Mouse (Mus musculus) liver, embryonic 14.5 days (tissue): ENCODE data around the gene Srp9. TPM values are rescaled to one million over a fixed set of nuclear protein-coding genes. Genes with fewer than 3 reads are reported as not detected.

Experiments
- ATAC-seq: fragments of 200-750 bp; cut with Nextera tagmentation; 2 replicates; pipeline ENCODE4 v1.8.0; 2017; ENCODE audit warnings: moderate number of reproducible peaks, mild to moderate bottlenecking, moderate library complexity; ENCODE audit not compliant: insufficient read depth
- DNase-seq, 3 experiments: peaks; one replicate each; pipeline ENCODE4 v3.0.0-alpha.2; 2012 to 2013; ENCODE audit warnings: low read depth in 3 of 3, low spot score in 3 of 3
- H3K27ac ChIP-seq: fragments of 300-500 bp; sonication (generic); 2 replicates; pipeline ENCODE4 v1.5.1; 2014; ENCODE audit warnings: moderate library complexity, mild to moderate bottlenecking, control low read depth, inconsistent platforms
- H3K27me3 ChIP-seq: fragments of 300-500 bp; sonication (generic); 2 replicates; pipeline ENCODE4 v1.6.1; 2014; ENCODE audit warnings: mild to moderate bottlenecking, low read length, moderate library complexity; ENCODE audit not compliant: control insufficient read depth, insufficient read depth
- H3K36me3 ChIP-seq: fragments of 300-500 bp; sonication (generic); replicated peaks from 2 replicates; pipeline ENCODE4 v1.6.1; 2014; ENCODE audit warnings: low read depth; ENCODE audit not compliant: control insufficient read depth, insufficient read depth
- H3K4me1 ChIP-seq, 2 experiments: fragments of 200-500 bp in 1 of 2; fragments of 300-500 bp in 1 of 2; sonication (generic) in 1 of 2; replicated peaks; 2 replicates each; pipeline ENCODE4 v1.6.1; 2012 to 2014; ENCODE audit warnings: antibody characterized with exemption in 1 of 2, inconsistent platforms in 1 of 2, low read length in 1 of 2; ENCODE audit not compliant: control insufficient read depth in 2 of 2, insufficient read depth in 2 of 2
- H3K4me2 ChIP-seq: fragments of 300-500 bp; sonication (generic); 2 replicates; pipeline ENCODE4 v1.6.1; 2014; ENCODE audit warnings: low read depth, mild to moderate bottlenecking, control low read depth, moderate library complexity
- H3K4me3 ChIP-seq, 2 experiments: fragments of 200-500 bp in 1 of 2; fragments of 300-500 bp in 1 of 2; sonication (generic) in 1 of 2; 2 replicates each; pipeline ENCODE4 v1.5.1; 2012 to 2014; ENCODE audit warnings: low read depth in 2 of 2, low read length in 2 of 2, mild to moderate bottlenecking in 2 of 2, control low read depth in 1 of 2, inconsistent platforms in 1 of 2, moderate library complexity in 1 of 2; ENCODE audit not compliant: insufficient read depth in 1 of 2
- H3K9ac ChIP-seq: fragments of 300-500 bp; sonication (generic); replicated peaks from 2 replicates; pipeline ENCODE4 v1.6.1; 2014; ENCODE audit warnings: mild to moderate bottlenecking, control low read depth, moderate library complexity
- H3K9me3 ChIP-seq: fragments of 300-500 bp; sonication (generic); 2 replicates; pipeline ENCODE4 v1.6.1; 2016; ENCODE audit warnings: low read length, mixed read lengths; ENCODE audit not compliant: control insufficient read depth
- CTCF ChIP-seq: IDR thresholded peaks from 2 replicates; pipeline ENCODE4 v1.5.1; 2016; ENCODE audit warnings: antibody characterized with exemption, low read depth, control low read depth
- EP300 ChIP-seq: IDR thresholded peaks from 2 replicates; pipeline ENCODE4 v1.6.1; 2016; ENCODE audit warnings: antibody characterized with exemption, low read depth
- WGBS: fragments of 180-500 bp; shearing (Covaris S2); extraction: QIAGEN DNeasy Blood & Tissue Kit; methylation state at CpG from one replicate; pipeline ENCODE4 v1.1.7; 2014; ENCODE audit not compliant: insufficient replicate concordance; 5-methylcytosine and 5-hydroxymethylcytosine counted together
- polyA plus RNA-seq, 2 experiments: library from polyadenylated mRNA; depleted of rRNA in 1 of 2; stranded (reverse) in 1 of 2; unstranded in 1 of 2; fragments of >200 nt; fragmentation: Nextera tagmentation in 1 of 2; extraction: Ambion mirVana in 1 of 2; gene quantifications; 2 replicates each; pipeline versions ENCODE4 v1.2.1 to v1.2.3; 2012 to 2014

Gene Srp9
- polyA plus RNA-seq, 2 experiments, result 43.5 to 89.9 TPM

DNA sequence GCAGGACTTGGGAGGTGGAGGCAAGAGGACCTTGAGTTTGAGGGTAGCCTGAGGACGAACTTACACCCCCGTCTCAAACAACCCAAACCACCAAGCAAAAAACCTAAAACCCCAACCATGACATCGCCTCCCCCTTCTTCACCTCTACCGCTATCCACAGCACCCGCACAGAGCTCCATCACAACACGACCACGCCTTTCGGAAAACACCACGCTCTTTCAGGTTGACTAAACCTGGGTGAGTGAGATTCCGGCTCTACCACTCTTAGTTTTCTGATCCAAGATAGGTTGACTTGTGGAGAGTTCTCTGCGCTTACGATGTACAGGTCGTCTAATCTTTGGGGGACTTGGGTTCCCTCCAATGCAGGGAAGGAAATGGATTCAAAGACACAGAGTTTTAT, 18.2 kb downstream of the Srp9 start:
- Histone ChIP-seq H3K4me1 (no peaks in the 10 kb centered on the region), H3K9me3 (no peaks in the 10 kb centered on the region), H3K9ac (no peak overlapping the region), H3K36me3 (no peaks in the 10 kb centered on the region), H3K4me3 (no peak overlapping the region), H3K27me3 (no peaks in the 10 kb centered on the region), H3K27ac (no peak overlapping the region), H3K4me2 (no peak overlapping the region)
- ATAC-seq, result no peak
- DNase-seq, result no peak
- 76% methylated on average over 13 of the region's 13 CpGs for WGBS
- no peak for TF ChIP-seq CTCF

DNA sequence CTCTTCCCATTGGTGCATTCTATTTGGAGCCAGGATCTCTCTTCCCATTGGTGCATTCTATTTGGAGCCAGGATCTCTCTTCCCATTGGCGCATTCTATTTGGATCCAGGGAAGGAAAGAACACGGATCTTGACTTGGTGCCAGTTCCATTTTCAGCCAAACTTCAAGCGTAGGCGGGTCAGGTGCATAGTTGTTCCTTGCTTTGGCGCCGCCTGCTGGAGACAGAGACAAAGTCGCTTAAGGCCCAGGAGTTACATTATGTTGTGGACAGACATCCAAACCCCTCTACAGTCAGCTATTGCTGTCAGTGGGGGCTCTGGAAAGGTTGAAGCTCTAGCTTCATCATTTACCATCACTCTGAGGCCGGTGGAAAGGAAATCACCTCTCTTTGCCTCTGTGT, 18.8 kb downstream of the Srp9 start:
- 54% methylated on average over 8 of the region's 8 CpGs for WGBS
- Histone ChIP-seq H3K4me3 (no peak overlapping the region), H3K4me2 (no peak overlapping the region), H3K9me3 (no peaks in the 10 kb centered on the region), H3K27ac (no peak overlapping the region), H3K27me3 (no peaks in the 10 kb centered on the region), H3K4me1 (no peaks in the 10 kb centered on the region), H3K36me3 (no peaks in the 10 kb centered on the region), H3K9ac (no peak overlapping the region)
- DNase-seq, result no peak
- no peak for ATAC-seq
- TF ChIP-seq CTCF, result peak; percentile 68
- no peak for TF ChIP-seq EP300

DNA sequence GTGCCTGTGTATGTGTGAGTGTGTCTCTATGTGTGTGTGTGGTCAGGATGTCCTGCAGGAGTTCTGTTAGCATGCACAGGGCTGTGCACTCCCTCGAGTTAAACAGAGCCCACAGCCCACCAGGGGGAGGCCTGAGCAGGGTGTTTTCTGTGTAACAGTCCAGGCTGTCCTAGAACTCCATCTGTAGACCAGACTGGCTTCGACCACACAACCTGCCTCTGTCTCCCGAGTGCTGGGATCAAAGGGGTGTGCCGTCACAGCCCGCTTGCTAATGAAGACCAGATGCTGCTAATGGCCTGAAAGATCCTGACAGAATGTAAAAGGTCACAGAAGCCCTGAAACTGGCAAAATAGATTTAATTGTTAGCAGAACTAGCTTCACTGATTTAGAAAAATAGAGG, 21.0 kb downstream of the Srp9 start:
- no peaks in the 10 kb centered on the region for H3K36me3 ChIP-seq
- TF ChIP-seq CTCF, result no peak
- TF ChIP-seq EP300, result no peak
- H3K9me3 ChIP-seq, result no peaks in the 10 kb centered on the region
- no peak for DNase-seq
- no peak overlapping the region for H3K9ac ChIP-seq
- 56% methylated on average over 5 of the region's 5 CpGs for WGBS
- no peaks in the 10 kb centered on the region for H3K4me1 ChIP-seq
- H3K4me2 ChIP-seq, result no peak overlapping the region
- H3K27ac ChIP-seq, result no peak overlapping the region
- no peak overlapping the region for H3K4me3 ChIP-seq
- no peaks in the 10 kb centered on the region for H3K27me3 ChIP-seq
- no peak for ATAC-seq

DNA sequence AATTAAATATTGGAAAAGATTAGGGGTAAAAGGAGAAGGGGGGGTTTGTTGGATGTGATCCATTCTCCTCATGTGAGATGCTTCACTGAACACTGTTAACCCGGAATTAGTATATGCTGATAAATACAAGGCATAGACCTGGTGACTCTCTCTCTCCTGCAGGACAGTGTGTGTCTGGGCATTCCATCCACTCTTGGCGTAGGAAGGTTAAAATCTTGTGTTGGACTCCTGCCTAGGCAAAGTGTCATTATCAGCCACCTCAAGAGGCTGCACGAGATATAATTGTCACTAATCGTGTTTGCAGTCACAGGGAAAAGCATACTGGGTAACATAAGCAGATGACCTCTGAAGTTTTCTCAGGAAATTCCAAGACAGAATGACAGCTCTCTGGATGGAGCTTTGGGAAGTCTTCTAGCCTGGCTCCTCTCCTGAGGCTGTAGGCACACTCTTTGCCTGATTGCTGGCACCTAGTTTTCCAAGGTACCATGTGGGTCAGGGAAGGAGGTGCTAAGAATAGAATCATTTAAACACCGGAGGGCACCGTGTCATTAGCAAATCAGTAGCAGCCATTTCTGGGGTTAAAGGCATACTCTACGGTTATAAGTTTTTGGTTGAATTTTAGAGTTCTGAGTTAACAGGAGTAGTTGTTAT, 24.5 kb downstream of the Srp9 start:
- no peak for DNase-seq
- no peak overlapping the region for H3K4me3 ChIP-seq

DNA sequence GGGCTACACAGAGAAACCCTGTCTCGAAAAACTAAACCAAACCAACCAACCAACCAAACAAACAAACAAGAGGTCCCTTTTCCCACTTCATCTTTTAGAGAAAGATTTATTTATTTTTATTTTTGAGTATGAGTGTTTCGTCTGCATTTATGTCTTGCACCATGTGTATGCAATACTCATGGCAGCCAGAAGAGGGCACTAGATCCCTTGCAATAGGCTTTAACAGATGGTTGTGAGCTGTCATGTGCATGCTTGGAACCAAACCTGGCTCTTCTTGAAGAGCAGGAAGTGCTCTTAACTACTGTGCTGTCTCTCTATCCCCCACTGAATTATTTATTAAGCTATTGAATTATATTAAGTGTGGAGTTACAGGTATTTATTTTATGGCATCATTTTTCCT, 25.4 kb downstream of the Srp9 start:
- Histone ChIP-seq H3K27ac (no peak overlapping the region), H3K4me1 (no peaks in the 10 kb centered on the region), H3K36me3 (no peaks in the 10 kb centered on the region), H3K9ac (no peak overlapping the region), H3K27me3 (no peaks in the 10 kb centered on the region), H3K9me3 (no peaks in the 10 kb centered on the region), H3K4me3 (no peak overlapping the region), H3K4me2 (no peak overlapping the region)
- WGBS, result 57% methylated on average over 2 of the region's 2 CpGs
- DNase-seq (peak in 2 of 3 experiments; percentile 26 to 32), ATAC-seq (no peak)
- TF ChIP-seq EP300, result no peak
- TF ChIP-seq CTCF, result peak; percentile 79

More for the DNA sequence above, 24.5 kb downstream of the Srp9 start:
- TF ChIP-seq CTCF (no peak), EP300 (no peak)
- Histone ChIP-seq H3K36me3 (no peaks in the 10 kb centered on the region), H3K4me1 (no peaks in the 10 kb centered on the region), H3K9me3 (no peaks in the 10 kb centered on the region), H3K4me2 (no peak overlapping the region), H3K27me3 (no peaks in the 10 kb centered on the region), H3K9ac (no peak overlapping the region), H3K27ac (no peak overlapping the region)
- ATAC-seq, result no peak
- WGBS, result 55% methylated on average over 7 of the region's 7 CpGs
